Mouse (Mus musculus) MEL (cell line): ENCODE results near the gene Kctd20. TPM values are rescaled to one million over a fixed set of nuclear protein-coding genes. Genes with fewer than 3 reads are reported as not detected.

ENCODE experiments used
- DNase-seq: peaks from one replicate; pipeline ENCODE4 v3.0.0; 2011; ENCODE audit warnings: low read depth, low spot score
- H3K27ac ChIP-seq: 2 replicates; pipeline ENCODE4 v1.5.1; 2012; ENCODE audit warnings: low read depth, mild to moderate bottlenecking, control low read depth, low read length, moderate library complexity; ENCODE audit not compliant: control insufficient read depth
- H3K27me3 ChIP-seq, 2 experiments: fragments of 150-350 bp in 1 of 2; sonication (generic) in 1 of 2; 2 replicates each; pipeline ENCODE4 v1.6.1; 2012; ENCODE audit warnings: low read length in 2 of 2, mild to moderate bottlenecking in 2 of 2, improper control_type of control experiment in 1 of 2, moderate library complexity in 1 of 2; ENCODE audit not compliant: insufficient read depth in 2 of 2, control insufficient read depth in 1 of 2
- H3K36me3 ChIP-seq, 2 experiments: 2 replicates each; pipeline ENCODE4 v1.6.1; 2012 to 2014; ENCODE audit warnings: low read length in 2 of 2, improper control_type of control experiment in 1 of 2, inconsistent platforms in 1 of 2, mild to moderate bottlenecking in 1 of 2; ENCODE audit not compliant: insufficient read depth in 2 of 2, control insufficient read depth in 1 of 2
- H3K4me1 ChIP-seq, 2 experiments: fragments of 150-350 bp in 1 of 2; sonication (generic) in 1 of 2; 2 replicates each; pipeline ENCODE4 v1.6.1; 2012; ENCODE audit warnings: low read length in 2 of 2, improper control_type of control experiment in 1 of 2, mild to moderate bottlenecking in 1 of 2; ENCODE audit not compliant: insufficient read depth in 2 of 2, control insufficient read depth in 1 of 2
- H3K4me3 ChIP-seq, 2 experiments: fragments of 150-350 bp in 1 of 2; sonication (generic) in 1 of 2; 2 replicates each; pipeline ENCODE4 v1.5.1; 2012; ENCODE audit warnings: low read depth in 2 of 2, low read length in 2 of 2, mild to moderate bottlenecking in 2 of 2, moderate library complexity in 2 of 2, control low read depth in 1 of 2, improper control_type of control experiment in 1 of 2; ENCODE audit not compliant: control insufficient read depth in 1 of 2, insufficient read depth in 1 of 2
- H3K79me2 ChIP-seq: 2 replicates; pipeline ENCODE4 v1.6.1; 2012; ENCODE audit warnings: mild to moderate bottlenecking, low read length, moderate library complexity; ENCODE audit not compliant: control insufficient read depth, poor library complexity, insufficient read depth
- H3K9ac ChIP-seq: 2 replicates; pipeline ENCODE4 v1.6.1; 2012; ENCODE audit warnings: low read depth, mild to moderate bottlenecking, control low read depth, low read length, moderate library complexity; ENCODE audit not compliant: control insufficient read depth, poor library complexity, severe bottlenecking
- H3K9me3 ChIP-seq: fragments of 150-350 bp; sonication (generic); replicated peaks from 2 replicates; pipeline ENCODE4 v1.6.1; 2012; ENCODE audit warnings: mild to moderate bottlenecking, low read length, improper control_type of control experiment, moderate library complexity; ENCODE audit not compliant: insufficient read depth
- BHLHE40 ChIP-seq: IDR thresholded peaks from 2 replicates; pipeline ENCODE4 v1.6.1; 2012; ENCODE audit warnings: low read depth, mild to moderate bottlenecking, inconsistent platforms, low read length, improper control_type of control experiment, borderline replicate concordance
- CHD1 ChIP-seq: IDR thresholded peaks from 2 replicates; pipeline ENCODE4 v1.6.1; 2012; ENCODE audit warnings: low read depth, mild to moderate bottlenecking, inconsistent platforms, low read length, improper control_type of control experiment
- CHD2 ChIP-seq: IDR thresholded peaks from 2 replicates; pipeline ENCODE4 v1.6.1; 2011; ENCODE audit warnings: low read length, improper control_type of control experiment
- CTCF ChIP-seq, 3 experiments: IDR thresholded peaks in 2 of 3; conservative IDR thresholded peaks in 1 of 3; 2 replicates each; pipeline ENCODE4 v1.5.1; 2011 to 2012; ENCODE audit warnings: low read length in 3 of 3, low read depth in 2 of 3, mild to moderate bottlenecking in 2 of 3, improper control_type of control experiment in 1 of 3, inconsistent platforms in 1 of 3, mixed read lengths in 1 of 3, moderate library complexity in 1 of 3; ENCODE audit not compliant: control insufficient read depth in 1 of 3, insufficient read depth in 1 of 3, poor library complexity in 1 of 3, severe bottlenecking in 1 of 3
- E2F4 ChIP-seq: IDR thresholded peaks from 2 replicates; pipeline ENCODE4 v1.6.1; 2011; ENCODE audit warnings: low read depth, low read length, improper control_type of control experiment, borderline replicate concordance
- ETS1 ChIP-seq: IDR thresholded peaks from 2 replicates; pipeline ENCODE4 v1.6.1; 2012; ENCODE audit warnings: low read depth, mild to moderate bottlenecking, inconsistent platforms, low read length, improper control_type of control experiment, moderate library complexity
- GABPA ChIP-seq: IDR thresholded peaks from 2 replicates; pipeline ENCODE4 v1.6.1; 2012; ENCODE audit warnings: low read depth, mild to moderate bottlenecking, inconsistent platforms, low read length, improper control_type of control experiment, moderate library complexity
- GATA1 ChIP-seq: IDR thresholded peaks from 2 replicates; pipeline ENCODE4 v1.6.1; 2011; ENCODE audit warnings: low read depth, low read length, improper control_type of control experiment
- HCFC1 ChIP-seq: IDR thresholded peaks from 2 replicates; pipeline ENCODE4 v1.6.1; 2012; ENCODE audit warnings: low read depth, mild to moderate bottlenecking, inconsistent platforms, low read length, improper control_type of control experiment, moderate library complexity
- JUND ChIP-seq: IDR thresholded peaks from 2 replicates; pipeline ENCODE4 v1.6.1; 2011; ENCODE audit warnings: low read depth, mild to moderate bottlenecking, improper control_type of control experiment, low read length
- MAX ChIP-seq: IDR thresholded peaks from 2 replicates; pipeline ENCODE4 v1.6.1; 2011; ENCODE audit warnings: low read length, improper control_type of control experiment
- MEF2A ChIP-seq: IDR thresholded peaks from 2 replicates; pipeline ENCODE4 v1.6.1; 2014; ENCODE audit warnings: low read depth, mild to moderate bottlenecking, inconsistent platforms, low read length, improper control_type of control experiment; ENCODE audit not compliant: poor library complexity, insufficient replicate concordance, severe bottlenecking; ENCODE audit errors: extremely low read depth
- MXI1 ChIP-seq: IDR thresholded peaks from 2 replicates; pipeline ENCODE4 v1.6.1; 2011; ENCODE audit warnings: mild to moderate bottlenecking, low read depth, low read length, improper control_type of control experiment
- NRF1 ChIP-seq: IDR thresholded peaks from 2 replicates; pipeline ENCODE4 v1.6.1; 2014; ENCODE audit warnings: low read depth, mild to moderate bottlenecking, inconsistent platforms, low read length, improper control_type of control experiment, moderate library complexity; ENCODE audit not compliant: poor library complexity, insufficient read depth, severe bottlenecking
- POLR2AphosphoS2 ChIP-seq: IDR thresholded peaks from 2 replicates; pipeline ENCODE4 v1.6.1; 2011; ENCODE audit warnings: low read length, improper control_type of control experiment
- RAD21 ChIP-seq: IDR thresholded peaks from 2 replicates; pipeline ENCODE4 v1.6.1; 2011; ENCODE audit warnings: mild to moderate bottlenecking, low read depth, low read length, improper control_type of control experiment
- SIN3A ChIP-seq: IDR thresholded peaks from 2 replicates; pipeline ENCODE4 v1.6.1; 2012; ENCODE audit warnings: low read length, improper control_type of control experiment, inconsistent platforms
- TAL1 ChIP-seq: IDR thresholded peaks from 2 replicates; pipeline ENCODE4 v1.6.1; 2012; ENCODE audit warnings: mild to moderate bottlenecking, inconsistent platforms, low read length, moderate library complexity, mixed read lengths
- TBP ChIP-seq: IDR thresholded peaks from 2 replicates; pipeline ENCODE4 v1.8.0; 2011; ENCODE audit warnings: low read depth, low read length, improper control_type of control experiment
- polyA plus RNA-seq, 2 experiments: library from polyadenylated mRNA; stranded (reverse) in 1 of 2; unstranded in 1 of 2; fragments of >175 nt in 1 of 2; fragments of >200 nt in 1 of 2; gene quantifications; 2 replicates each; pipeline versions ENCODE4 v1.2.1 to v1.2.4; 2012; ENCODE audit warnings: low replicate concordance in 2 of 2, low read depth in 1 of 2; ENCODE audit not compliant: insufficient read length in 2 of 2, insufficient read depth in 1 of 2, missing spikeins in 1 of 2
- total RNA-seq: library from RNA; depleted of rRNA; stranded (reverse); fragments of 300-350 nt; gene quantifications from 2 replicates; pipeline ENCODE4 v1.2.3, GENCODE M21; 2012

The Kctd20 gene
- total and polyA plus RNA-seq, 3 experiments: 41.8 to 65.4 TPM; not detected in 1

DNA sequence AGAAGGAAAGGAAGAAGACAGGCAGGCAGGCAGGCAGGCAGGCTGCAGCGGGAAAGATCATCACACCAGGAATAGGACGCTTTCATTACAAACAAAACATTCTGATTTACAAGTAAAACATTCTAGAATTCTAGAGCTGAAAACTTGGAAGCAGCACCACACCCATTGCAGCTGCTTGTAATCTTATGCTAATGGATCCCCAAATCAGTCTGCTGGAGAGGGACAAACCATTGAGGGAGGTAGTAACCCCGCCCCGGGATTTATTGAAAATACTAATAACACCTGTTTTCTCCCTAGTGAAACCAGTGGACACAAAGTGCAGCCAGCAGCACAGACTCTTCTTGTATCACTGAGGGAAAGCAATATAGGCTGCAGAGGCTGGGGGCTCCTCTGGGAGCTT lies 29.3 kb downstream of the Kctd20 start:
- no peaks in the 10 kb centered on the region for H3K9me3 ChIP-seq
- no peaks in the 10 kb centered on the region for H3K79me2 ChIP-seq
- no peaks in the 10 kb centered on the region; a peak in 2 of 4 replicates for H3K36me3 ChIP-seq
- H3K27ac ChIP-seq: no peak overlapping the region
- no peak overlapping the region for H3K9ac ChIP-seq
- no peak overlapping the region for H3K4me3 ChIP-seq
- no peak for TF ChIP-seq CHD1
- TF ChIP-seq ETS1: no peak
- no peak for TF ChIP-seq JUND
- no peak for TF ChIP-seq NRF1
- TF ChIP-seq GATA1: no peak
- TF ChIP-seq TBP: no peak
- no peaks in the 10 kb centered on the region for H3K27me3 ChIP-seq
- no peak for DNase-seq
- no peaks in the 10 kb centered on the region for H3K4me1 ChIP-seq

DNA sequence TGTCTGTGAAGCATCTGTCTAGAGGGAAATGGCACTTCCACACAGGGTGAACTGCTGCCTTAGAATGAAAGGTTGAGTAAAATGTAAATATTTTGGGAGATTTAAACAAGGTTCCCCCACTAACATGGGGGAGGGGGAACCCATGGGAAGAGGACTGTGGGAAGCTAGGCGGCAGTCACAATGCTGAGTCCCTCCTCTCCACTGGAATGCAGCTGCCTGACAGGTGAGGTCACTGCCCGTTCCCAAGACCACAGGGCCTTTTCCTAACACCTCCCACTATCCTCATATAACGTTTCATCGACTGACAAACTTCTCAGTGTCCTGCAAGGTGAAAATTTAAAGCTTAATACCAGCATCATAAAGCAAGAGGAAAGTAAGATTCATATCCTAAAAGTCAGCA lies 30.8 kb downstream of the Kctd20 start:
- no peaks in the 10 kb centered on the region for H3K79me2 ChIP-seq
- no peak overlapping the region for H3K4me3 ChIP-seq
- no peak for TF ChIP-seq MAX
- TF ChIP-seq GABPA: no peak
- TF ChIP-seq MEF2A: no peak
- no peak for TF ChIP-seq CTCF (IDR thresholded peaks at IDR 0.05 in 2 of 3, conservative IDR thresholded peaks at IDR 0.05 in 1 of 3; ENCODE audit: control insufficient read depth in 1 of 3, insufficient read depth in 1 of 3, low read depth in 2 of 3, low read length in 3 of 3, poor library complexity in 1 of 3, severe bottlenecking in 1 of 3)
- TF ChIP-seq HCFC1: no peak
- no peak for TF ChIP-seq MXI1
- no peak for TF ChIP-seq BHLHE40
- TF ChIP-seq RAD21: no peak
- TF ChIP-seq CHD2: no peak
- no peak for TF ChIP-seq TAL1
- TF ChIP-seq NRF1: no peak
- no peak for TF ChIP-seq E2F4
- no peak for TF ChIP-seq POLR2AphosphoS2
- no peak for TF ChIP-seq SIN3A
- TF ChIP-seq, all 39 proteins: peak for 0
- Histone ChIP-seq H3K36me3 (no peaks in the 10 kb centered on the region; a peak in 2 of 4 replicates), H3K27me3 (no peaks in the 10 kb centered on the region), H3K9ac (no peak overlapping the region), H3K9me3 (no peaks in the 10 kb centered on the region), H3K4me1 (no peaks in the 10 kb centered on the region), H3K27ac (no peak overlapping the region)
- no peak for DNase-seq
